Mouse (Mus musculus) G1E (cell line): ENCODE data around the gene Mfap5.

Experiments
- CTCF ChIP-seq: IDR thresholded peaks from 2 replicates; pipeline ENCODE4 v1.5.1; 2012; ENCODE audit warnings: low read depth, low read length, inconsistent platforms, mixed read lengths
- GATA1 ChIP-seq: IDR thresholded peaks from 2 replicates; pipeline ENCODE4 v1.6.1; 2012; ENCODE audit warnings: borderline replicate concordance, low read length, inconsistent platforms, mixed read lengths
- POLR2AphosphoS5 ChIP-seq: IDR thresholded peaks from 2 replicates; pipeline ENCODE4 v1.6.1; 2012; ENCODE audit warnings: low read depth, low read length, inconsistent platforms; ENCODE audit not compliant: insufficient replicate concordance
- TAL1 ChIP-seq: conservative IDR thresholded peaks from 2 replicates; pipeline ENCODE4 v1.6.1; 2012; ENCODE audit warnings: low read depth, low read length, inconsistent platforms, mixed read lengths

- TF ChIP-seq CTCF (no peak), POLR2AphosphoS5 (no peak), GATA1 (no peak), TAL1 (no peak)
Observed at GRCm38 (mm10) chr6:122545948-122546347, 40.3 kb downstream of the Mfap5 start.
